Mouse (Mus musculus) splenic B cell, adult 2 months (primary cell): ENCODE data around the gene Ddx20.

Experiments
- DNase-seq: peaks from one replicate; pipeline ENCODE4 v3.0.0-alpha.2; 2011; ENCODE audit warnings: low read depth, low spot score
- H3K27me3 ChIP-seq: 2 replicates; pipeline ENCODE4 v1.6.1; 2012; ENCODE audit warnings: mild to moderate bottlenecking, low read length, moderate library complexity, mixed read lengths; ENCODE audit not compliant: control insufficient read depth, poor library complexity, insufficient read depth, severe bottlenecking
- H3K36me3 ChIP-seq: 2 replicates; pipeline ENCODE4 v1.6.1; 2012; ENCODE audit warnings: mild to moderate bottlenecking, low read length, moderate library complexity, mixed read lengths; ENCODE audit not compliant: control insufficient read depth, poor library complexity, insufficient read depth, severe bottlenecking

Gene Ddx20

DNA sequence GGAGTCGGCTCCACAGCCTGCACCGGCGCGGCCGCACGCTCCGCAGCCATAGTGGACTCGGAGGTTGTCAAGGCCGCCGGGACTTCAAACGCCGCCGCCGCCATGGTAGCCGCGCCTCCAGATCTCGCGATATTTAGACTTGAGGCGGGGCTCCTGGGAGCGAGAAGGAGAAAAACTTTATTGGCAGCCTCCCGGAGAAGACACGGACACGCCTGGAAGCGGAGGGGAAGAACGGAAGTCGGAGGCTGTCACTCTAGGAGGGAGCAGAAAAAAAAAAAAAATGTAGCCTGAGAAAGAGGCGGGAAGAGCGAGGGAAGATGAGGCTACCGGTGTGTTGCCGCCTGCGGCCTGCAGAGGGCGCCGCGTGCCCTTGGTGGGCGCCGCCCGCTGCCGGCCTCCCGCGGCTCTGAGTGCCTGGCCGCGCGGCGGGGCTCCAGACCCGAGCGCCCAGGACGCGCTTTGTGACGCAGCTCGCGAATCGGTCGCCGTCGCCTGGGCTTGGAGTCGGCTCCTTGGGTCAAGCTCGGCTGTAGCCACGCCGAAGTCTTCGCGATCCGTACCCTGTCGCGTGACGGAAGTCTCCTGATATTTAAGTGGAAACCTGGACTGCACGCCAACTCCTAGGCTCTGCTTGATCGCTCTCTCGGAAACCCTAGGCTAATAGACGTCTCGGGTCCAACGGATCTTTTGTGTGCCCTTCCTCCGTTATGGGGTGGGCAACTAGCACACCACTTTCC is at the start of gene Ddx20:
Ddx20 (minus strand) TSS at position 251 of the 737 bp plus-strand sequence.
- H3K27me3 ChIP-seq: no peaks in the 10 kb centered on the region
- peaks cover 5% of the 10 kb centered on the region; the same call in 1 of the 2 replicates for H3K36me3 ChIP-seq
- DNase-seq: peak; percentile 96

GRCm38 (mm10) chr3:105737070-105737469 is 49.7 kb upstream of the Ddx20 start:
- DNase-seq: no peak
- Histone ChIP-seq H3K27me3 (no peaks in the 10 kb centered on the region), H3K36me3 (peaks cover 14% of the 10 kb centered on the region; the same call in 1 of the 2 replicates)

DNA sequence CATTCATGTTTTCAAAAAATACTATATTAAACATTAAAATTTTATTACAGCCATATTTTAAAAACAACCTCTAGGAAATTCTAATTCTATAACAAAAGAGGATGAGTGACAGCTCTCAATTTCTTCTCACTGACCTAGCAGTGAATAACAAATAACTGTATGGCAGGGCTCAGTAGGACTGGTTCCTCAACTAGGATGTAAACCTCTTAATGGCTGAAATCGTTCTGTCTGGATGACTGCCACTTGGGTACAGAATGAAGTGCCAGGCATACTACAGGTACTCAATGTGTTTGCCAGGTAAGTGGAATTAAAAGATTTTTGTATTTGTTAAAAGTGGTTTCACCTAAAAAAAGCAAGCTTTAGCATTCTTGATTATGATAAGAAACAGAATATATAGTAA is 48.8 kb upstream of the Ddx20 start:
- no peaks in the 10 kb centered on the region for H3K27me3 ChIP-seq
- peaks cover 12% of the 10 kb centered on the region; the same call in 1 of the 2 replicates for H3K36me3 ChIP-seq

GRCm38 (mm10) chr3:105735285-105735684 is 47.9 kb upstream of the Ddx20 start:
- no peaks in the 10 kb centered on the region for H3K27me3 ChIP-seq
- H3K36me3 ChIP-seq: peaks cover 12% of the 10 kb centered on the region; the same call in 1 of the 2 replicates
- DNase-seq: no peak

More for the DNA sequence above, 48.8 kb upstream of the Ddx20 start:
- DNase-seq: no peak

GRCm38 (mm10) chr3:105733538-105733937 is 46.2 kb upstream of the Ddx20 start:
- DNase-seq: no peak
- Histone ChIP-seq H3K27me3 (no peaks in the 10 kb centered on the region), H3K36me3 (peaks cover 12% of the 10 kb centered on the region; the same call in 1 of the 2 replicates)

DNA sequence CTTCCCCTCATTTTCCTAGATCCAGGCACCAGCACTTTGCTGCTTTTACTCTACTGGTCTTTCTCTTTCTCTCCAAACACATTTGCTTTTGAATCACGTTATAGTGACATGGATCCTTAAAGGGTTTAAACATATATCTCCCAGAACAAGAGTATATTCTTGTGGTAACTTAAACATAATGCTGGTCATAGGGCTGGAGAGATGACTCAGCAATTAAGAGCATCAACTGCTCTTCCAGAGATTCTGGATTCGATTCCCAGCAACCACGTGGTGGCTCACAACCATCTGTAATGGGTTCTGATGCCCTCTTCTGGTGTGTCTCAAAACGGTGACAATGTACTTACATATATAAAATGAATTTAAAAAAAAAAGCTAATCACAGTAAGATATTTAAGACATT is 45.0 kb upstream of the Ddx20 start:
- DNase-seq: no peak

DNA sequence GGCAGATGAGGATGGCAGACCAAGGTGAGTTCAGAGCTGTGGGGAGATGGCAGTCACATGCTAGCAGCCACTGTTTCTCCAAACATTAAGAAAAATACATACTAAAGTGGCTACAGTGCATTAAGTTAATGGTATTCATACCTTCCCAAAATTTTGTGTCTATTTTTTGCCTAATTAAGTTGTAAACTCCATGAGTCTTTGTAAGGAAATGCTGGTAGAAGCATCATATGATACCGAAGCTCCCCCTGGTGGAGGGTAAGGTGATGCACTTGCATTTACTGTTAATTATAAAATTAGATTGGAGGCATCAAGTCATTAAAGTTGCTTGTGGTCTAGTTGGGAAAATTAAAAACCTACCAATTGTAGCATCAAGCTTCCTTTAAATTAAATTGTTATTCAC is 38.7 kb upstream of the Ddx20 start:
- Histone ChIP-seq H3K36me3 (peaks cover 3% of the 10 kb centered on the region; the same call in 1 of the 2 replicates), H3K27me3 (no peaks in the 10 kb centered on the region)
- peak; percentile 76 for DNase-seq

More for the DNA sequence above, 45.0 kb upstream of the Ddx20 start:
- Histone ChIP-seq H3K27me3 (no peaks in the 10 kb centered on the region), H3K36me3 (peaks cover 9% of the 10 kb centered on the region; the same call in 1 of the 2 replicates)

- Histone ChIP-seq H3K36me3 (0 out of 2 replicates have a peak, but pooled peaks cover 3% of the 10 kb centered on the region), H3K27me3 (no peaks in the 10 kb centered on the region)
- DNase-seq: no peak
Observed at GRCm38 (mm10) chr3:105722510-105722909, 35.1 kb upstream of the Ddx20 start.

DNA sequence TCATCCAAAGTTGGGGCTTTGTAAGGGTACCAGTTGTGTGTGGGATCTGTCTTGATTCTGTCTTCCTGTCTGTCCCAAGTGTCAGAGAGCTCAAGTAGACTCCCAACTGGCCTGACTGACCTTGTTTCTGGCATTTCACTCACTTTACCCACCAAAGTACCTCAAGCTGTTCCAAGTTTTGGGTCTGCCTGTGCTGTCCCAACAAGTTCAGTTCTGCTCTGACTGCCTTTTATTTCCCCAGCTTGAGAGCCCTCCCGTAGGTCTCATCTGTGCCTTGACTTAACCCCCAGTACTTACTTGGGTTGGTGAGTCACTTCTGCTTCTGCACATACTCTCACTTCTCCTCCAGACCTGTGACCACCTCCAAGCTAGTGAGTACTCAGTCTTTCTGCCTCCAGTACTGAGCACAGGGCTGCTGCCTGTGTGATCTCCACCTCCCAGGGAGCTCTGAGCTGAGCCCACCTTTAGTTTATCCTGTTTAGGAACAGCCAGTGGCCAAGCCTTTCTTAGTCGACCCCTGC is 34.4 kb upstream of the Ddx20 start:
- H3K36me3 ChIP-seq: 0 out of 2 replicates have a peak, but pooled peaks cover 2% of the 10 kb centered on the region
- peak; percentile 56 for DNase-seq
- no peaks in the 10 kb centered on the region for H3K27me3 ChIP-seq

DNA sequence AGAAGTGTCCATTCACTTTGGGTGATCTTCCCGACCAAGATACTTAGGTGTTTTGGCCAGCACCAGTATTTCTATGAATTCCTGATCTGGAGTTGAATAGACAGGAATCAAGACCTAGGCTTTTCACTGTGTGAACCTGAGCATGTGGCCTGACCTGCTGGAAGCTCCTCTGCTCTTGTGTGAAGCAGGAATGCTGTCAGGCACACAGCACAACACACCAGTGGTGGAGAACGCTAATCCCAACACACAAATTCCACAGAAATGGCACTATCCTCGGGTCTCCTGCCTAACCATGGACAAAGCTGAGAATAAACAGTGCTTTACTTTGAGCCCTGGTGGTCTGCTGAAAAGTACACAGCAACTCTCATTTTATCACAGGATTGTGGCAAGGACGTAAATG is 33.1 kb upstream of the Ddx20 start:
- Histone ChIP-seq H3K27me3 (no peaks in the 10 kb centered on the region), H3K36me3 (0 out of 2 replicates have a peak, but pooled peaks cover 2% of the 10 kb centered on the region)
- DNase-seq: no peak

GRCm38 (mm10) chr3:105719979-105720378 is 32.6 kb upstream of the Ddx20 start:
- DNase-seq: no peak
- Histone ChIP-seq H3K27me3 (no peaks in the 10 kb centered on the region), H3K36me3 (0 out of 2 replicates have a peak, but pooled peaks cover under 1% of the 10 kb centered on the region)

- no peaks in the 10 kb centered on the region for H3K36me3 ChIP-seq
- no peaks in the 10 kb centered on the region for H3K27me3 ChIP-seq
- DNase-seq: no peak
Observed at GRCm38 (mm10) chr3:105718746-105719145, 31.4 kb upstream of the Ddx20 start.

DNA sequence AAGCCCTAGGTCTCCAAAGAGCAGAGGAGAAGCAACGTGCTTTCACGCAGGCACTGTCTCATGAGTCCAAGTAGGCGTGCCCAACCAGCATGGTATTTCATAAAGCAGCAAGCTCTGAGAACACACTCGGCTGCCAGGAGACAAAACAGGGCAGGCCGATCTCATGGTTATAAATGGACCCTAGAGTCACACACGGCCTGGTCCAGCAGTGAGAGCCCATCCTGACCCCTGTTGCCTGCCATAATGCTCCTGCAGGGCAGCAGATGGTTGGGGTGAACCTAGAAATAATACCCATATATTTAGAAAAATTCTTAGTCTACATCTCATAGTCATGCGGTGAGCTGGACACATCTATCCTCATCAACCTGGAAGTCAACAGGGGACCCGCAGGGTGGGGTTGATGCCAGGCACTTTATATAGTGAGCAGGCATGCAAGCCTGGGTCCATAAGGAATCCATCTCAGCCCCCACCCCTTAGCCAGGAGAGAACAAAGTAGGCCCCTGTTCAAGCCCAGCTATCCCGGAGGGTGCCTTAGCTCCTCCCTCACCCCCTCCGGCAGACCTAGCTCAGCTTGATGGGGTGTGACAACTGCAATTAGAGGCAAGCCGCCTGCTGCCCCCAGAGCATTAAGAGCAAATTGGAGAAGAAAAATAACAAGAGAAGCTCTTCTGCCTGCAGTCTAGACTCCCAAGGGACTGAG is 30.6 kb upstream of the Ddx20 start:
- DNase-seq: no peak
- no peaks in the 10 kb centered on the region for H3K27me3 ChIP-seq

GRCm38 (mm10) chr3:105716353-105717000 is 29.1 kb upstream of the Ddx20 start:
- DNase-seq: no peak
- Histone ChIP-seq H3K27me3 (no peaks in the 10 kb centered on the region), H3K36me3 (no peaks in the 10 kb centered on the region)

More for the DNA sequence above, 30.6 kb upstream of the Ddx20 start:
- no peaks in the 10 kb centered on the region for H3K36me3 ChIP-seq
